Mouse (Mus musculus) layer of hippocampus, adult 11-12 months (tissue): ENCODE measurements at regions not wholly inside any gene's neighbourhood (a gene's known extent, or its start where the extent isn't known, plus 50 kb on each side); places are given as distances from the start of the nearest gene placed in this dataset.

ENCODE experiments used
- DNase-seq: peaks from one replicate; pipeline ENCODE4 v3.0.0; 2022; ENCODE audit warnings: low spot score

DNA sequence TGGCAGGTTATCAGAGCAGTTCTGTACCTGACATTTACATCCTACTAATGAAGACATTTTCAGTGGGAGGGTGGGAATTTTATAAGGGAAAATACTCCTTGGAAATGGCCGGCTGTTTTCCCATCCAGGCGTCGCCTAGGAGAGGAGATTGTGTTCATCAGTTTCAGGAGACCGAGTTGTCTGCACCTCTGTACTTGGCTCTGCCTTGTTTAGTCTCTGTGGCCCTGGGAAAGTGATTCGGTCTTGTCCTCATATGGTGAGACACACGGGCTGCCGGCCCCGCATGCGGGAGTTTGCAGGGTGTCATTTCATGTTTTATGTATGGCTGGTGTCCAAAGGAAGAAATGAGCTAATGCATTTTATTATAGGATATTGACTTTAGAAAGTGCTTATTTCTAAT lies 287.9 kb downstream of the Cd109 start:
- no peak for DNase-seq

DNA sequence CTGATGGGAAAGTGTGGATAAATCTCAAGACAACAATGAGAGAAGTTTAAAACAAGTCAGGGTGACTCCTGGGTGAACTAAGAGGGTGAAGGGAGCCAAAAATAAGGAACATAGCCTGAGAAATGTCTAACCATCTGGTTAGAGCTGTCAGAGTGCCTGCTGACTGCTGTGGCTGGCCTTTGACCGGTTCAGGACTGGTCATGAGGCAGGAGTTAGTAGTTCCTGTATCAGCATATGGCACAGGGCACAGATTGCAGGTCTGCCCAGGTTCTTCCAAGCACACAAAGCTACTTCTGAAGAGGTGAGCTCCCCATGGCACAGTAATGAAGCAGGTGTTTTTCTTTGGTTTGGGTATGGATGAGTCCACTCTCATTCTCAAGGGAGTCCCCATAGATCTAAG lies 302.0 kb downstream of the Cd109 start:
- no peak for DNase-seq

DNA sequence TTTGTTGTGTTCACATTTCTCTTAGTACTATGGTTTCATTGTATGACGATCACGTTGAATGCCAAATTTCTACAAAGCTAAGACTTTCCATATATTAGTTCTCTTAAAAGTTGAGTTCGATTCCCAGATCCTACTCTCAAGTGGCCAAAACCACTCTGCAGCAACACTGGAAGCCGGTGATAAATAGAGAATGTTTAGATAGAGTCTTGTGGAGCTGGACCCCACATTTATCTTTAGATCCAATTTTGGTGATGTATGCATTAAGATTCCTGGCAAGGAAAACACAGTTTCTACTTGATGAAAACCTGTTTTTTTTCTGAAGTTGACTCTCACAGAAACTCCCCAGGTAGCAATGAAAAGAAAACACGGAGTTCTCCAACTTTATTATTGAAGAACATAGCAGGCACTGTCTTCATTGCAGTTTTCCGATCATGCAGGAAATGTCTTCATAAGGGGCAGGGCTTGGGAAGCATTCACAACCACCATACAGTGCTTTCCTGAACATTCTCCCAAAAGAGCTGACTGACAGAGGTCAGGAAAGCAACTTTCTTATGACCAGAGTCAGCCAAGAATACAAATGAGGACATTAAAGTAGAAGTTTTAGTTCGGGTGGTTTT lies 310.7 kb downstream of the Cd109 start:
- DNase-seq = no peak

DNA sequence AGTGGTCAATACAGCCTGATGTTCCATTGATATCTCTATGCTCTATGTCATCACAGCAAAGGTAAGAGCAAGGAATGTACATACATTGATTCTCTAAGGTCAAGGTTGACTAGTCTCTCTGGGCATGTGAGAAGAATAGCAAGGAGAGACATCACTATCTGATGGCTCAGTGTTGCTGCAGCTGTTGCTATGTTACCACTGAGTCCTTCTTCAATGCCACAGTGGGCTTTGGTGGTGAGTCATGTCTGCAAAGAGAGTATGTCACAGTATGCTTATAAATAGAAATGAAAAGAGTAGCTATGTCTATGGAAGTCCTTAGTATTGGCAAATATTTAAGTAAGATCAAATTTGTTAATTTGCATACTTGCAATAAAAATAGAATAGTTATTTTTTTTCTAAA lies 326.3 kb downstream of the Cd109 start:
- no peak for DNase-seq

DNA sequence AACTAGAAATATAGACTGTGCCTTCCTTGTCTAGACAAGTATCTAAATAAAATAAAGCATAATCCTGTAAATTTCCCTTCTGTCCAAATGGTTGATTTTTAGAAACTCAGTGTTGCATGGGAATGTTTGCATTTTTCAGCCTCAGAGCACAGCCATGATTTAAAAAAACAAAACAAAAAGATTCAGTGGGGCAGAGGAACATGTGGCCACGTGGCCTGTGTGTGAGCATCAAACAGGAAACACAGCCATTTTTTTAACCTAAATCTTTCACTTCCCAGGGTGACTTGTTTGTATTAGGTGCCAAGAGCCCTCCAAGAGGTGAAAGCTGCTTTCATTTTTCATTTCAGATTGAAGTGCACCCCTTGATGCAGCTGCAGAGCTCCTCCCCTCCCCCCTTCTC lies 349.5 kb downstream of the Cd109 start:
- DNase-seq = no peak

DNA sequence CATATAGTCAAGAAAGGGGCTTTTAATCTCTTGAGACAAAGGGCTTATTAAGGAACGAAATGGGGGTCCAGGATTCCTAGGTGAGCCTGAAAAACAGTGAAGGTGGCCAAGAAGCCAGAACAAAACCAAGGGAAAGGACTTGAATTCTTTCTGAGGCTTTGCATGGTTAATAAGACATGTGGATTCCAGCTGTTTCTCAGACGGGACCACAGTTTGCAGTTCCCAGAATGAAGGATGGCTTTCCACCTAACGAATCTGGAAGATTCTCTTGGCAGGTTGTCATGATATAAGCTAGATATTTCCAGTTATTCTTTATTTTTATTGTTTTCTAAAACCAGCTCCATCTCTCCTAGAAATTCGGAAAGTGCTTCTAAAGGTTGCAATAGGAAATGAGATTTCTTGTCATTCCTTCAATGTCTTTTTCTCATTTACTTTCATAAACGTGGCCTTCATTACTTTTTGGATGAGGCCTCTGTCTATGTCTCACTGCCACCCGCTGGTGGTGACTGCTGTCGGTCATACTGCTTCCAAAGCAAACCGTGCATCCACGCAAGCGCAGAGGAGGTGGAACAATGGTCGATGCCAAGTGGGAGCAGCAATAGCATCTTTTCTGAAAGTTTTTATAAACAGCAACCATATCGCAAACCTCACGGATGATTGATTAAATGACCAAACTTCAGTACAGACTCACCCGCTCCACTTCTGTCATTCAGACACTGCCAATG lies 350.0 kb downstream of the Cd109 start:
- DNase-seq = no peak

DNA sequence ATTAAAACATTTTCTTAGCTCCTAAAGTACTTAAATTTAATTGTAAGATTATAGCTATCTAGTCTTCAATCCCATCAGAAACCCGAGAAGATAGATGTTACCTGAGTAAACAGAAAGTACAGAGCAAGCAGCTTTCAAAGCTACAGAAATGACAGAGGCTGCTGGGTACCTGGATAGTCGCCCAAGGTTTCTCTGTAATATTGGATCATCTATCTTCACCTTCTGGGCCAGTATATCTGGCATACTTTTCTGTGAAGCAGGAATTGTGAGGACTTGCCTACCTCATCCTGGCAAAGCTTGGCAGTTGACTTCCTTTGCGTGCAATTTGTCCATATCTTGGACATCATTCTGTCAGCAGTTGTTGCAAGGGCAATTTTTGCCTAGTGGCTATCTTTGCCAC lies 356.4 kb downstream of the Cd109 start:
- no peak for DNase-seq

DNA sequence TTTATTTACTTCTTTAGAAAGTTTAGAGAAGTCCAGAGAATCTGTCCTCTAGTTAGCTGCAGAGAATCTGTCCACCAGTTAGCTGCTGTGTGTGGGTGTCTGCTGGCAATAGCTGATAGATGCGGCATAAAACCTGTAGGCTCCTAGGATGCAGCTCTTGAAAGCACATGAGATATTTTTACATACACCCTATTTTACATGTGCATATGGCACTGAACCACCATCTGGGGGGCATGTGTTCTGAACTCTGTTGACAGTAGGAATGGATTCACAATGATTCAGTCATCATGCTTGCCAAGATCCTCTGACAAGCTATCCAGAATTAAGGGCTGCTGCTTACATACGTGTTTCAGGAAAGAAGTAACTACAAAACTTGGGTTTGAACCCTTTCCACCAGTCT lies 368.4 kb downstream of the Cd109 start:
- DNase-seq = peak; percentile 53

DNA sequence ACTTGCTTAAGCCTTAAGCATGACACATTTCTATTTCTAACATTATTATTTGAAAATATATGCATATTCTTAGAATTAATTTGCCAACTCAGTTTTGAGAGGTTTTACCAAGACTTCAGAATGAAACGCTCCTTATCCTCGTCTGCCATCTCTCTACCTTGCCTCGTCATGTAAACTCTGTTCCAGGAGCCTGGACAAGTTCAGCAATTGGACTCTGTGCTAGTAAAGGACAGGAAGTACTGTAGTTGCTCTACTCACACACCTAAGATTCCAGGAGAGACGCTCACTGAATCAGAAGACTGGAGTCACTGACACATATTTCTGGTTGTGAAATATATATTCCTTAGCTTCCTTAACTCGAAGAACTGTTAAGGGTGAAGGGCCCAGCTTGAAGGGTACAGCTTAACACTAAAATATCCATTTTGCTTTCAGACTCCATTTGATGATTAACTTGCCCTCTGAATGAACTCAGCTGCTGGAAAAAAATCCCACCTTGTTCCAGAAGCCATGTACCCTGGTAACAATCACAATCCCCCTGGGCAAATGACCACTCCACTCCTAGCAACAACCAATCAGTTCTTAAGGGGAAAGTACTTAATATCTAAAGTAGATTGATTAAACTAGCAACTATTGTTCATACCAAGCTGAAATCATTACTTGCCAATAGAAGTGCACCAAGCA lies 370.0 kb downstream of the Cd109 start:
- DNase-seq = no peak

DNA sequence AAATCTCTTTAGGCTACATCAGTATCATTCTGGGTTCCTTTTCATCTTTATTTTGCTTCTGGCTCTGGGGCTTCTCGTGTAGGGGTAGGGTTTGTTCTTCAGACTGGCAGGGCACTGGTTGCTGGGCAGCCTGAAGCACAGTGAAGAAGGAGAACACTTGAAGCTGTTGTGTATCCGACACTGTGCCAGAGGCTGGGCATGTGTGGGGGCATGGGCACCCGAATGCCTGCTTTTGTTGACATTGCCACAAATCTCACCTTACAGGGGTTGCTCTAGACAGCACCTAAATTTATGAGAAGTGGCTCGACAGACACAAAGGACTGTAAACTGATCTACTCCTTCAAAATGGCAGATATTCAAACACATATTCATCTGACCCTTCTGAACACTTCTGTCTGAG lies 376.0 kb downstream of the Cd109 start:
- DNase-seq = no peak

DNA sequence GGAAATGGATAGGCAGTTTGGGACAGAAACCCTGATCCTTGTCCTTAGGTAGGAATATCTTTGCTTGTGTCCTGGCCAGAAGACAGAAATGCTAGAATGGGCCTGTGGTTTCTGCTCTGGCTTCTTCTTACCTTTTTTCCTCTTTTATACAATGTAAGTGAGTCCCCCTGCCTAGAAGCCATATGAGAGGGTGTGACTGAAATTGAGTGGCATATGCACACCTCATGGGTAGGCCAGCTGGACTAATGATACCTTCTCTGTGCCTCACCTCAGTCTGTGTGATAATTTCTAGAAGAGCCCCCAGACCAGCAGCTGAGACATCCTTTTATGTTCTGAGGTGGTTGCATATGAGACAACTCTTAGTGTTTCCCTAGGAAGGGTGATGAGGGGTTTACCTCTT lies 385.7 kb downstream of the Cd109 start:
- DNase-seq = no peak

DNA sequence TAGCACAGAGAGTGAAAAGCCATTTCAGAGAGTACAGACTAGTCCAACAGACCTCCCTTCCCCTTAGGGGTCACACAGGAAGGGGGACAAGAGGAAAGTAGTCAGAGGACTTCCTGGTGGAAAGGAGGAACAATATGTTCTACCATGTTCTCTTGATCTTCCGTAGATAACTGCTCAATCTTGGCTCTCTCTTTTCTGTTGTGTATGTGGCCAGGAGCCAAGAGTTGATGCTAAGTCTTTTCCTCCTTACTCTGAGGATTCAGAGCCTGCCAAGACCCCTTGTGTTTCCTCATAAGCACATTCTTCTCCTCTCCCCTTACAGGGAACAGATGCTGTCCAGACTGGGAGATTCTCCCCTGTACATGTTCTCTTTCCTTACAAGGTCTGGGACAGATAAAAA lies 386.6 kb downstream of the Cd109 start:
- DNase-seq = no peak

DNA sequence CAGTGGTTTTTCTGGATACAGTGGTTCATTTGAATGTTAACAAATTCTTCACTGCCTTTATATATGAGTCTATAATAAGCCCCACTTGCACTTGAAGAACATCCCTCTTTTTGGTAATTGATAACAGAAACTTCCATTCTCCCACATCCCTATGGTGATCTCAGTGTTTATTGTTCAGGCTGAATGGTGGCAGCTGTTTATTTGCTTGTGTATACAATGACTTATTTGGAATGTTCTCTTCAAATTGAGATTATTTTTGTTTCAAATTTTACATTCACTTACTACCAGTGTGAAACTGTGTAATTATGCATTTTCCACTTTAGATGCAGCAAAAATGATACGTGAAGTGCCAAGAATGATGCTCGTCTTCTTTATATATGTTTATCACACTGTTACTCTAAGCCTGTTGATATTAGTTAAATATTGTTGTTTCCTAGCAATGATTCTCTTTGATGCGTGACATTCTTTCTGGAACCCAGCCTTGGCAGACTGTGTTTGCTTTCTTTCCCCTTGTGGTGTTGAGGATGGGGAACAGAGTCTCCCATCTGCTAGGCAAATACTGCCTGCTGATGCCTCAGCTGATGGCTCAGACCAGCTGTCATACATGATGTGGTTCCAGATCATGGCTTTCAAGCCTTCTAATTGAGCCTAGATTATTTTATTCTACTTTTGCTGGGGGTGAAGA lies 389.1 kb downstream of the Cd109 start:
- DNase-seq = peak; percentile 67

DNA sequence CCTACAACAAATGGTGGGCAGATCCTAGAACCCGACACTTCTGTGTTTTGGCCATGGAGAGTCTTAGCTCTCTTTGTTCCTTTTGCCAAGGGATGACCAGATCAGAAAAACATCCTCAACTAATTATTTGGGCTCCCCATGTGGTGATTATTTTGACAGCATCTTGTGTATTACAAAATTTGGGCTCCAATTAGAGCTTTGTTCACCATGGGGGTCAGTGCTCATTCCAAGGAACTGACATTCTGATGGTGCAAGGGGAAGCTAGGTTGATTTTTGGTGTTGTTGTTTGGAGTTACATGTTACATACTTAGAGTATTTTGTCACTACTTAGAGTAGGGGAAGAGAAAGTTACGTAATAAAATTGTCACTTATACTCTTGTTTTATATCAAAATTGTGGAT lies 406.9 kb downstream of the Cd109 start:
- DNase-seq = no peak

DNA sequence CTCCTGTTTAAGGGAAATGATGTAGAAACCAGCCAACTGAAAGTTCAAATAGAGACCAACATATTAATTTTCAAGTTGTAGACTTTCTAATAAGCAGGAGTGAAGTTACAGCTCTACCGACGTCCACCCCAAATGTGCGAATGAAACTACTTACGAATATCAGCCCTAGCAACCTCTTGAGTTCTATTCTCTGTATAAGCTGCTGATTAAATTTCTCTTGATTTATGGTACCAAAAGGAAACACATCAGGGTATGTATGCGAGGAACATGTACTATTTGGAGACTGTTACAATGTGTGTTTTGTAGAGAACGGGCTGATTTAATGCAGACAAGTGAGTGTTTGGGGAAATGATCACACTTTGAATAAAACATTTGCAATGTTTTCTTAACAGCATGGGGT lies 412.9 kb downstream of the Cd109 start:
- DNase-seq = no peak

DNA sequence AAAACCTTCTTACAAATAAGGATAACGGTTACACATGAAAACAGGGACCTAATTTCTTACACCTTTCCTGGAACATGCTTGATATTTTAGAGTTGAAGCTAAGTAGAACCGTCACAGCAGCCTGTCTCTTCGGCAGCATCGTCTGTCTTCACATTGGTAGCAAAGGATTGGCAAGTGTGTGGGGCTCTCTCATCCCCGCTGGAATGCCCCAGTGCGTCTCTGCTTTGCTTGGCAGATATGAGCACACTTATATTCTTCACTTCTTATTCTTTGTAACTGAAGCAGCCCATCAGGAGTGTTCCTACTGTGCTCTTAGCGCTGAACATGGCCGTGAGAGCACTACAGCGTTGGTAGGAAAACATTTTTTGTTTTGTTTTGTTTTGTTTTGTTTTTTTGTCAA lies 414.1 kb downstream of the Cd109 start:
- DNase-seq = no peak

DNA sequence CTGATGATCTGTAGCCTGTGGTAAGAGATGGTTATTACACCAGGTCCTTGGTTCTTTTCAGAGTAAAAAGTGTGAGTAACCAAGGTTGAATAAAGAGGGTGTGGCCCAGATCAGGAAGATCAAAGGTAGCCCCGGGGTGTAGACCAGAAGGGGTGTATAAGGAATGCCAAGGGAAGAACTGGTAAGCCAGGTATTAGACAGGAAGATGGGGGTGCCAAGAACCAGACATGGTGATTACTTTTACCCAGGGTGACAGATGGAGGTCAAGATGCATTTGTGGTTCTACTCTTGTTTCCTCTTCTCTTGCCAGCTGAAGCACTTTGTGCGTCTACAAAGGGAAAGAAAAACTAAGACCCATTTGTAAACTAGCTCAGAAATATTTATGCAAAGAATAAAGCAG lies 420.3 kb downstream of the Cd109 start:
- no peak for DNase-seq

DNA sequence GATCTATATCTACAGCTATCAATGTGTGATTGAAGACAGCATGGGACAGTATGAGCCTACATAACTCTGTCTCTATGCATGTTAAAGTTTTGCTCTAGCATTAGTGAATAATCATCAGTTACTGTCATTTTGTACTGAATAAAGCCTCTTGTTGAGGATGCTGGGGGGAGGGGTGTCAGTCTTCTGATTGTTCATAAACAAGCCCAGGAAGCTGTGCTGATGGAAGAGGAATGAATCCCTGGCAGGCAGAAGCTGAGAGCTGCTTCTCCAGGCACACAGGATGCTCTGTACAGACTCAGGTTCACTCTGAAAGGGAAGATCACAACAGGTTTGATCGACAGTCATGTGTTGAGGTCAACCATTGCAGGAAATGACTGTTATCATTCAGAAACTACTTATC lies 421.7 kb downstream of the Cd109 start:
- DNase-seq = peak; percentile 9

DNA sequence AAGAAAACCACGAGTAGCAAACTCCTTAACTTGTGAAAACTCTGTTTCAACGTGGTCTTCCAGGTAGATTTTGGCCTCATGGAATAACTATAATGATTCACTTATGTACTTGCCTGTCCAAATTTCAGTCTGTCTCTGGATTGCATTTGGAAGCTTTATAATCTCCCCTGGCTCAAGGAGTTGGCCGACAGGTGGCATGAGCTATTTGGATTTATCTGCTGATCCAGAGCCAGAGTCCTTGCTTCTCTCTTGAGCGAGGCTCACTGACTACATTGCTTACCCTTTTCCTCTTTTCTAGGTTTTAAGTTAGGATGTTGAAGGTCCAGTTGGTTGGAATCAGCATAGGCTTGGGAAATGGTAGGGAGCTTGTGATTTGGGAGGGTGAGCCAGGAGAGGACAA lies 423.6 kb downstream of the Cd109 start:
- no peak for DNase-seq

DNA sequence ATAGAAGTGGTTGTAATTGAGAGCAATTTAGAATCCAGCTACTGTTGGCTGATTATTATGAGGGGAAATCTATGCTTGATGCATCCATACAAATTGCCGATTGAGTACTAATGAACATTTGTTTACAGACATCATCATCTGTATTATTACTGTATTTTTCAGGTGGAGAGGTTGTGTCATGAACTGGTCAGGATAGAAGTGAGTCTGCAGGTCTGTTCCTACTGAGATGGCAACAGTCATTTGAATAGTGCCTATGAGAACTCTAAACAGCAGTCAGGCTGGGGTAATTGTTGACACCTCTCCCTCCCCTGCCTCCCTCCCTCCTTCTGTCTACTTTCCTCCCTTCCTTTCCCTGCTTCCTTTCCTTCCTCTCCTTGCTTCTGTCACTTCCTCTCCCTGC lies 429.0 kb downstream of the Cd109 start:
- no peak for DNase-seq

DNA sequence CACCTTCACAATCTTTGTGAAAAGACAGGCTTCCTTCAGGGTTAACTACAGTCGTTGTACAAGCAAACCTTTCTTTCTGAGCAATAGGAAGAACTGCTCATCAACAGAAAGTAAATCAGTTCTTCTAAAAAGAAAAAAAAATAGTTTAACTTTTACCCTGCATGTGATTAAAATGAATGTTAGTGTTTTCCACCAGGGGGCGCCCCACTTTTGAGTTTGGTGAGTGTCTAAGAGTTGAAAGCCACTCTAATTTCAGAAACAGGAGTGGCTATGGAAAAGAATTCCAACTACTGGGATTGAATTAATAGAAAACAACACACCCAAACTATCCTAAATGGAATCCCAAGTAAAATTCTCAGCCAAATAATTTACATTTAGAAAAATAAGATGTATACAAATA lies 430.0 kb downstream of the Cd109 start:
- DNase-seq = no peak

DNA sequence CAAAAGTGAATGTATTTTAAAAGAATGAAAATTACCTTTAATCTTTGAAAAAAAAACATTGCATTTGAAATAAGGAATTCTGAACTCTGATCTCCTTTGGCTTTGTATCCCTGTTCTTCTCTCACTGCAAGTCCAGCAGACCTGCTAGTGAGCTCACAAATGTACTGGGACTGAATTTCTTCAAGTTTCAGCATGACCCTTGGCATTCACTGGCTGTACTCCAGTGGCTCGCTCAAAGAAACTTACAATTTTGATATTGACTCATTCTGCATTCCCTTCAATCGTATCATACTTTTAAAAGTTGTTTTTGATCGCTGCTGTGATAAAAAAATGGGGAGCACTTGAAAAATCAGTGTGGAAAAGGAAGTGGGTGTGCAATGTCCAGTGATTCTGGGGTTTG lies 456.6 kb downstream of the Cd109 start:
- no peak for DNase-seq

DNA sequence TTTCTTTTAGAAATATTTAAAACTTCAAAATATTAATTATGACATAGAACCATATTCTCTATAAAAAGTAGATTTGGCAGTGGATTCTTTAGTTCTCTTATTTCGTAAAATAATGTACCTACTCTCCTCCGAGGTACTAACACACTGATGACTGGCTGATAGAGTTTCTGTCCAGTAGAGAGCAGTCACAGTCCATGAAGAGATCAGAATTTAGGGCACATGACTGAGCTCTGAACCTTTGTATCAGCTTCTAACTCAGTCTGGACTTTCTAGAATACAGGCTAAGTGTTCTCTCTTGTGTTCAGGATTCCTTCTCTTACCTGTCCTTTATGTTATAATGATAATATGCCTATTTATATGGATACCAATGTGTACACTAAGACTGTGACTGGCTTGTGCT lies 494.3 kb downstream of the Cd109 start:
- DNase-seq = peak; percentile 17
